Mouse (Mus musculus): ENCODE results near the gene Arhgef18. TPM values are rescaled to one million over a fixed set of nuclear protein-coding genes. Genes with fewer than 3 reads are reported as not detected.

The Arhgef18 gene
- polyA plus RNA-seq, 1 experiment from 2014 or later = 12.1 TPM

DNA sequence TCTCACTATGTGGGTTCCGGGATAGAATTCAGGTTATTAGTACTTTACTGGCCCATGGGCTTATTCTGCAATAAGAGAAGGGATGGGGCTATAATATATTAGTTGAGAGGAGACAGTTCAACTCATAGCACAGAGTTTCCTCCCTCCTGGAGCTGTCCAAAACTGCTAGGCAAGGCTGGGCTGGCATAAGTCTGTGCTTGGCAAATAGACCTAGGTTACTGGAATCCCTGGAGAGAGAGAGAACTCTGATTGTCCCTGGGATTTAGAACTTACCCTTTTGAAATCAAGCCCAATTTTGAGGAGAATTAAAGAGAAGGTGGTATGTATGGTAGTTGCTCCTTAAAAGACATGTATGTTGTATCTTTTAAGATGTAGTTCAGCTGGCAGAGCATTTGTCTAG is 3.3 kb upstream of the Arhgef18 start:
- H3K36me3 ChIP-seq (ENCODE audit: control insufficient read depth, insufficient read depth, low read length) = no peaks in the 10 kb centered on the region
- WGBS = 93% methylated on average over 1 of the region's 1 CpGs
- no peak overlapping the region for H3K4me2 ChIP-seq (ENCODE audit: low read length)
- no peaks in the 10 kb centered on the region for H3K27me3 ChIP-seq (ENCODE audit: control insufficient read depth, insufficient read depth, low read depth, low read length)
- no peak overlapping the region for H3K9ac ChIP-seq (ENCODE audit: low read depth, low read length)
- no peak overlapping the region for H3K27ac ChIP-seq (ENCODE audit: low read length)
- H3K9me3 ChIP-seq (replicated peaks; ENCODE audit: control insufficient read depth, low read length, poor library complexity, severe bottlenecking) = no peaks in the 10 kb centered on the region
- peaks cover 15% of the 10 kb centered on the region for H3K4me1 ChIP-seq (ENCODE audit: control insufficient read depth, insufficient read depth, low read length)
- no peak overlapping the region for H3K4me3 ChIP-seq (ENCODE audit: low read depth, low read length)
- ATAC-seq = no peak

DNA sequence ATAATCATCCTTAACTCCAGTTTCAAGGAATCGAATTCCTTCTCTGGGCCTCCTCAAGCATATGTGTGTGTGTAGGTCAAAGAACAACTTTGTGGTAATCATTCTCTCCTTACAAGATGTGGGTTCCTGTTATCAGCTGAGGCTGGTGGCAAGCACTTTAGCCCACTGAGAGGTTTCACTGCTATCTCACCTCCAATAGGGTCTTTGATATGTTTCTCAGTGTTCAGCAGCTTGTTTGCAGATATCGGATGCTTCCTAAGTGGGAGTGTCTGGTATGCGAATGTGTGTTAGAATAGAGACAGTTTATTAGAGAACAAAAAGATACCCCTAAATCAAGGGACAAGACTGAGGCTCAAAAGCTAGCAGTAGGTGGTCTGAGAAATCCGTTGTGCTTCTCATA is 513 bp upstream of the Arhgef18 start:
- H3K36me3 ChIP-seq (ENCODE audit: control insufficient read depth, insufficient read depth, low read length) = no peaks in the 10 kb centered on the region
- H3K9ac ChIP-seq (ENCODE audit: low read depth, low read length) = peak overlapping the region; percentile 77; the same call in 1 of the 2 replicates
- no peak overlapping the region for H3K27ac ChIP-seq (ENCODE audit: low read length)
- H3K27me3 ChIP-seq (ENCODE audit: control insufficient read depth, insufficient read depth, low read depth, low read length) = no peaks in the 10 kb centered on the region
- peak overlapping the region; percentile 70 for H3K4me3 ChIP-seq (ENCODE audit: low read depth, low read length)
- WGBS = 47% methylated on average over 4 of the region's 4 CpGs
- no peak for ATAC-seq
- H3K9me3 ChIP-seq (replicated peaks; ENCODE audit: control insufficient read depth, low read length, poor library complexity, severe bottlenecking) = no peaks in the 10 kb centered on the region
- H3K4me2 ChIP-seq (ENCODE audit: low read length) = peak overlapping the region; percentile 79
- H3K4me1 ChIP-seq (ENCODE audit: control insufficient read depth, insufficient read depth, low read length) = peaks cover 23% of the 10 kb centered on the region

- H3K9me3 ChIP-seq (replicated peaks; ENCODE audit: control insufficient read depth, low read length, poor library complexity, severe bottlenecking) = no peaks in the 10 kb centered on the region
- 0 out of 2 replicates have a peak overlapping the region, but pooled peaks have one; percentile 13 for H3K9ac ChIP-seq (ENCODE audit: low read depth, low read length)
- ATAC-seq = no peak
- no peak overlapping the region for H3K27ac ChIP-seq (ENCODE audit: low read length)
- H3K36me3 ChIP-seq (ENCODE audit: control insufficient read depth, insufficient read depth, low read length) = no peaks in the 10 kb centered on the region
- WGBS = 6% methylated on average over 6 of the region's 6 CpGs
- peak overlapping the region; percentile 25 for H3K4me2 ChIP-seq (ENCODE audit: low read length)
- no peaks in the 10 kb centered on the region for H3K27me3 ChIP-seq (ENCODE audit: control insufficient read depth, insufficient read depth, low read depth, low read length)
- H3K4me3 ChIP-seq (ENCODE audit: low read depth, low read length) = no peak overlapping the region
- H3K4me1 ChIP-seq (ENCODE audit: control insufficient read depth, insufficient read depth, low read length) = peaks cover 23% of the 10 kb centered on the region
Observed at GRCm38 (mm10) chr8:3394600-3394999, 1.8 kb downstream of the Arhgef18 start.

DNA sequence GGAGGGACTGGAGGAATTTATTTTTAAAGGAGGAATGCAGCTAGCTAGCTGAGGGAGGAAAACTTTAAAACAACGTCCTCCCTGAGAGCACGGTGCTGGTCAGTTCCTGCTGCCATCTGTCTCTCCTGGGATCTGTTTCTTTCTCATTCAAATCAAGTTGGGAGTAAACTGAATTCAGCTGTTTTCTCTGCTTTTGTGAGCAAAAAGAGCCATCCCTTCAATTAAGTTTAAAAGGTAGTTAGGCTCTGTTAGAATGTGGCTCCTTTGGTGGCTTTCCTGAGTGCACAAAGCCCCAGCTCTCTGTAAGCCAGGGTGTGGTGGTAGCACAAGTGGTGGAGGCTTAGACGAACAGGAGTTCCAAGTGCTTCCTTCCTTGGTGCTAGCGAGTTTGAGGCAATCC is 2.4 kb downstream of the Arhgef18 start:
- ATAC-seq = no peak
- WGBS = 4% methylated on average over 4 of the region's 4 CpGs
- Histone ChIP-seq H3K36me3 (ENCODE audit: control insufficient read depth, insufficient read depth, low read length) (no peaks in the 10 kb centered on the region), H3K4me3 (ENCODE audit: low read depth, low read length) (no peak overlapping the region), H3K9me3 (replicated peaks; ENCODE audit: control insufficient read depth, low read length, poor library complexity, severe bottlenecking) (no peaks in the 10 kb centered on the region), H3K9ac (ENCODE audit: low read depth, low read length) (no peak overlapping the region), H3K27ac (ENCODE audit: low read length) (no peak overlapping the region), H3K27me3 (ENCODE audit: control insufficient read depth, insufficient read depth, low read depth, low read length) (no peaks in the 10 kb centered on the region), H3K4me1 (ENCODE audit: control insufficient read depth, insufficient read depth, low read length) (peaks cover 23% of the 10 kb centered on the region), H3K4me2 (ENCODE audit: low read length) (peak overlapping the region; percentile 25)

DNA sequence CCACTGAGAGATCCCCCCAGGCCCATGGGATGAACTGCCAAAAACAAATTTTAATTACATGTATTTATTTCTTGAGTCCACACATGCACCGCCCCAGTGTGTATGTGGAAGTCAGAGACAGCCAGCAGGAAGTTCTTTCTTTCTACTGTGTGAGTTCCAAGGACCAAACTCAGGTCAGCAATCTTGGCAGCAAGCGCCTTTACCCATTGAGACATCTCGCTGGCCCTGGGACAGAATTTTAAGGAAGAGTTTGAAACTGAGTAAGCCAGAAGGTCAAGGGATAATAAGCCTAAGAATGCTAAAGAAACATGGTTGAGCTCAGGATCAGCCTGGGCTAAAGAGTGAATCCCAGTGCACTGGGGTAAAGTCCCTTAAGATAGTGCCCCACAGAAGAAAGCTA is 4.8 kb downstream of the Arhgef18 start:
- WGBS = 91% methylated on average over 3 of the region's 3 CpGs
- ATAC-seq = no peak

DNA sequence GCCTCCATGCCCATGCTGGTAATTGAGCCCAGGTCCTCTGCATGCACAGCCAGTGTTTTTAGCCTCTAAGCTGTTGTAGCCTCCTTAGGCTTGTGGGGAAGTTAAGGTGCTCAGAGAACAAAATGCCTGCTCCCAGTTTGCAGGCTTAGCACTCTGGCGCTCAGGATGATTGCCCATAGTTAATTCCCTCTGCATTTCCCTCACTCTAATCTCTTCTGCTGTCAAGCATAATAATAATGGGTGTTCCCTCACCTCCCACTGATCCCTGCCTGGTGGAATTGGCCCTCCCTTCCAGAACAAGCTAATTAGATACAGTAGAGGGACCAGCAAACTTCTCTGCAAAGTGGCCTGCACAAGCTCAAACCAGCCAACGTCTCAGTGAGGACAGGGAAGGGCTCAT is 7.7 kb downstream of the Arhgef18 start:
- WGBS = 13% methylated on average over 2 of the region's 2 CpGs
- H3K4me3 ChIP-seq (ENCODE audit: low read depth, low read length) = no peak overlapping the region
- H3K4me1 ChIP-seq (ENCODE audit: control insufficient read depth, insufficient read depth, low read length) = no peaks in the 10 kb centered on the region
- H3K9ac ChIP-seq (ENCODE audit: low read depth, low read length) = no peak overlapping the region
- no peak overlapping the region for H3K27ac ChIP-seq (ENCODE audit: low read length)
- H3K9me3 ChIP-seq (replicated peaks; ENCODE audit: control insufficient read depth, low read length, poor library complexity, severe bottlenecking) = no peaks in the 10 kb centered on the region
- peaks cover 3% of the 10 kb centered on the region; the same call in 1 of the 2 replicates for H3K36me3 ChIP-seq (ENCODE audit: control insufficient read depth, insufficient read depth, low read length)
- no peak for ATAC-seq
- no peaks in the 10 kb centered on the region for H3K27me3 ChIP-seq (ENCODE audit: control insufficient read depth, insufficient read depth, low read depth, low read length)
- no peak overlapping the region for H3K4me2 ChIP-seq (ENCODE audit: low read length)

More for the DNA sequence above, 4.8 kb downstream of the Arhgef18 start:
- Histone ChIP-seq H3K36me3 (ENCODE audit: control insufficient read depth, insufficient read depth, low read length) (peaks cover 3% of the 10 kb centered on the region; the same call in 1 of the 2 replicates), H3K27ac (ENCODE audit: low read length) (no peak overlapping the region), H3K4me1 (ENCODE audit: control insufficient read depth, insufficient read depth, low read length) (peaks cover 17% of the 10 kb centered on the region), H3K27me3 (ENCODE audit: control insufficient read depth, insufficient read depth, low read depth, low read length) (no peaks in the 10 kb centered on the region), H3K4me2 (ENCODE audit: low read length) (no peak overlapping the region), H3K9ac (ENCODE audit: low read depth, low read length) (no peak overlapping the region), H3K9me3 (replicated peaks; ENCODE audit: control insufficient read depth, low read length, poor library complexity, severe bottlenecking) (no peaks in the 10 kb centered on the region), H3K4me3 (ENCODE audit: low read depth, low read length) (no peak overlapping the region)

GRCm38 (mm10) chr8:3407417-3407816 is 14.6 kb downstream of the Arhgef18 start:
- Histone ChIP-seq H3K36me3 (ENCODE audit: control insufficient read depth, insufficient read depth, low read length) (no peaks in the 10 kb centered on the region), H3K4me3 (ENCODE audit: low read depth, low read length) (no peak overlapping the region), H3K4me2 (ENCODE audit: low read length) (no peak overlapping the region), H3K27ac (ENCODE audit: low read length) (no peak overlapping the region), H3K9me3 (replicated peaks; ENCODE audit: control insufficient read depth, low read length, poor library complexity, severe bottlenecking) (no peaks in the 10 kb centered on the region), H3K9ac (ENCODE audit: low read depth, low read length) (no peak overlapping the region), H3K4me1 (ENCODE audit: control insufficient read depth, insufficient read depth, low read length) (no peaks in the 10 kb centered on the region), H3K27me3 (ENCODE audit: control insufficient read depth, insufficient read depth, low read depth, low read length) (no peaks in the 10 kb centered on the region)
- ATAC-seq = no peak
- 90% methylated on average over 3 of the region's 3 CpGs for WGBS

- no peak overlapping the region for H3K9ac ChIP-seq (ENCODE audit: low read depth, low read length)
- H3K4me1 ChIP-seq (ENCODE audit: control insufficient read depth, insufficient read depth, low read length) = peaks cover 10% of the 10 kb centered on the region
- H3K4me3 ChIP-seq (ENCODE audit: low read depth, low read length) = no peak overlapping the region
- no peaks in the 10 kb centered on the region for H3K27me3 ChIP-seq (ENCODE audit: control insufficient read depth, insufficient read depth, low read depth, low read length)
- no peaks in the 10 kb centered on the region for H3K9me3 ChIP-seq (replicated peaks; ENCODE audit: control insufficient read depth, low read length, poor library complexity, severe bottlenecking)
- ATAC-seq = no peak
- H3K4me2 ChIP-seq (ENCODE audit: low read length) = no peak overlapping the region
- H3K36me3 ChIP-seq (ENCODE audit: control insufficient read depth, insufficient read depth, low read length) = no peaks in the 10 kb centered on the region
- no peak overlapping the region for H3K27ac ChIP-seq (ENCODE audit: low read length)
- WGBS = 89% methylated on average over 2 of the region's 2 CpGs
Observed at GRCm38 (mm10) chr8:3411085-3411484, 18.3 kb downstream of the Arhgef18 start.

- Histone ChIP-seq H3K9me3 (replicated peaks; ENCODE audit: control insufficient read depth, low read length, poor library complexity, severe bottlenecking) (no peaks in the 10 kb centered on the region), H3K4me2 (ENCODE audit: low read length) (no peak overlapping the region), H3K27me3 (ENCODE audit: control insufficient read depth, insufficient read depth, low read depth, low read length) (no peaks in the 10 kb centered on the region), H3K36me3 (ENCODE audit: control insufficient read depth, insufficient read depth, low read length) (no peaks in the 10 kb centered on the region), H3K27ac (ENCODE audit: low read length) (no peak overlapping the region), H3K9ac (ENCODE audit: low read depth, low read length) (no peak overlapping the region), H3K4me3 (ENCODE audit: low read depth, low read length) (no peak overlapping the region), H3K4me1 (ENCODE audit: control insufficient read depth, insufficient read depth, low read length) (peaks cover 16% of the 10 kb centered on the region)
- WGBS = 92% methylated on average over 7 of the region's 7 CpGs
- no peak for ATAC-seq
Observed at GRCm38 (mm10) chr8:3411901-3412301, 19.1 kb downstream of the Arhgef18 start.

All from midbrain, embryonic 16.5 days (tissue).